Mouse (Mus musculus) A20 (cell line): ENCODE results near the gene Ly6g6f.
A peak's percentile ranks its signal among the peaks of the same experiment; 100 is the strongest.

Source experiments
- DNase-seq: peaks from one replicate; pipeline ENCODE4 v3.0.0-alpha.2; 2011; ENCODE audit warnings: low read depth, low spot score

The Ly6g6f gene

DNA sequence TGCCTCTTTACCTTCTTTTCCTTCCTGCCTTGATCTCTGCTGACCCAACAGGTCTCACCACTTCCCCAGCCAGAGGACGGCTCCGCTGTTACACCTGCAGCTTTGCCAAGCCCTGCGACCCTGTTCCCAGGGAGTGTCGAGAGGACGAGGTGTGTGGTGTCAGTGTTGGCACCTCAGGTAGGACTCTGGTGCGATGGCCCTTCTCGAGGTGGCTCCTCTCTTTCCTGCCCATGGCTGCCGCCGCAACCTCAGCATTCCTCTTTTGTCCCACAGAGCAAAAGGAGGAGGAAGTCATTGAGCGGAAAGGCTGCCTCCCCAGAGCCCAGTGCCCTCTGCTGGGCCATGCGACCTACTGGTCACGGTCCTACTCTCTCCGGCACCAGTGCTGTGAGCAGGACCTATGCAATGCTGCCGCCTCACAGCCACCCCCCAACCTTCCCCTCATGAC is 7.6 kb downstream of the Ly6g6f start, which contains the start of gene Ly6g6d:
Ly6g6d (minus strand) TSS at position 280 of the 448 bp plus-strand sequence.
- DNase-seq, result no peak

DNA sequence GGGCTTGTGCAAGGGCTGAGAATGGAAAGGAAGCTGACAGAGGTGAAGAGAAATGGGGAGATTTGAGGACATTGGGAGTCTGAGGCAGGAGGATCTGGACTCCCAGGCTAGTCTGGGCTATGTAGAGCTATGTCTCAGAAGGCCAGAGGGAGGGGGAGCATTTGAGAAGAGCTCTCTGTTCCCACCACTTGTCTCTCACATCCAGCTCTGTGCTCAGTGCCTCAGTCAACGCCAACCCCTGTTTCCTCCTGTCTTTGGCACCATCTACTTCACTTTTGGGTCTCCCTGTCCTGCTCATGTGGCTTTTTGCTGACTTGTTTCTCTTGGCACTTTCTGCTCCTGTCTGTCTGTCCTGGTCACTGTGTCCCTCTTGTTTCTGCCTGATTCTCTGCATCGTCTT is 8.1 kb downstream of the Ly6g6f start:
- DNase-seq, result no peak

DNA sequence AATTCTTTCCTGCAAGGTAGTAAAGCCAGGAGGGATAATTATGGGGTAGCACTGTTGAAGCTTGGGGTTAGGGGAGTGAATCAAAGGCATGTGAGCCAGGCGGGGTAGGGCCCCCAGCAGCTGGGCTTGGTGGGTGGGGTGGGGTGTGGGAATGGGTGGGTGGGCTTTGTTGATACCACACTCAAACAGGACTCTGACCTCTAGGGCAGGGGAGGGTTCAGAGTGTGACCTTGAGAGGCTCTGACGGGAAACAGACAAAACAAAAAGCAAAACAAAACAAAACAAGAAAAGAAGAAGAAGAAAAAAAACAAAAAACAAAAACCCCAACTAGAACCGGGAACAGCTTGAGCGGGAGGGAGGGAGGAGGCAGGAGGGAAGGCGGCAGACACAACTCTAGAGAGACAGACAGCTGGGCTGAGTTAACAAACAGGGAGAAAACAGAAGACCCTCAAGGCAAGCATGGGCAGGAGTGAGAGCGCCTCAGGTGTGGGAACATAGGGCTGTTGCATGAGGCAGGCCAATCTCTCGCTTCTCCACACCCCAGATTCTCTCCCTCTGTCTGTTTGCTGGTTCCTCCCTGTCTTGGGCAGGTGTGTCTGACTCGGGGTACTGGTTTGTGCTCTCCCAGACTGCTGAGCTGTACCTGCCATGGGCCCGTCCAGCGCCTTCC is 8.8 kb downstream of the Ly6g6f start, which contains the start of gene Ly6g6e:
Ly6g6e (plus strand) TSS at position 396 of the 670 bp plus-strand sequence.
- no peak for DNase-seq

DNA sequence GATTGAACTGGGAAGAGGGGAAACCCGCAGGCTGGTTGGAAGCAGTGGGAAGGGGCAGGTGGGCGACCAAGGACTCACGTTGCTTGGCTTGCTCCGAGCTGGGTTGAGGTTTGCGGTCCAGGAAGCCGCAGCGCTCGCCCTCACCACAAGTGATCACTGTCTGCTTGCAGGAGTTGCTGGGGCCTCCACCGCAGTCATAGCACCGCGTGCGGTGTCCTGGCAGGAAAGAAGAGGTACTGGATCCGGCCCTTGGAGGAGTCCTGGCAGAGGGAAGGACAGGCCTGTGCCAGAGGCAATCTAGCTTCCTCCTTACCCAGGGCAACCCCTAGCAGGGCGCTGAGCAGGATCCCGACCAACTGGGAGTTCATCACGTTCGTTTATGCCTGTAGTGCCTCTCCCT is 11.3 kb downstream of the Ly6g6f start:
- no peak for DNase-seq

DNA sequence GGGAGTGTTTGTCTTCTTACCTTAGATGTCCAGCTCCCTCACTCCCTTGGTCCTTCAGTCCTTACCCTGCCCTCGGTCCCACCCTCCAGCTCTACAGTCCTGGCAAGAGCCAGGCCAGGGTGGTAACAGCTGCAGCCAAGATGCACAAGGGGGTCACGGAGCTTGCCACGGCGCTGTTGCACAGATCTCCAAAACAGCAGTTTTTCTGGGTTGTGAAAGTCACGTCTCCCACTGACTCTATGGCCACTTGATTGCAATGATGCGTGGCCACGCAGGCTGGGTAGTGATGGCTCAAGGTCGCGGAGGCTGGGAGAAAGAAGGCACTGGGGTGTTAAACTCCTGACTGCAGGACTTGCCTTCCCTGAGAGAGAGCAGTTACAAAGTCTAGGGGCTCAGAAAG is 14.0 kb downstream of the Ly6g6f start:
- DNase-seq, result no peak

DNA sequence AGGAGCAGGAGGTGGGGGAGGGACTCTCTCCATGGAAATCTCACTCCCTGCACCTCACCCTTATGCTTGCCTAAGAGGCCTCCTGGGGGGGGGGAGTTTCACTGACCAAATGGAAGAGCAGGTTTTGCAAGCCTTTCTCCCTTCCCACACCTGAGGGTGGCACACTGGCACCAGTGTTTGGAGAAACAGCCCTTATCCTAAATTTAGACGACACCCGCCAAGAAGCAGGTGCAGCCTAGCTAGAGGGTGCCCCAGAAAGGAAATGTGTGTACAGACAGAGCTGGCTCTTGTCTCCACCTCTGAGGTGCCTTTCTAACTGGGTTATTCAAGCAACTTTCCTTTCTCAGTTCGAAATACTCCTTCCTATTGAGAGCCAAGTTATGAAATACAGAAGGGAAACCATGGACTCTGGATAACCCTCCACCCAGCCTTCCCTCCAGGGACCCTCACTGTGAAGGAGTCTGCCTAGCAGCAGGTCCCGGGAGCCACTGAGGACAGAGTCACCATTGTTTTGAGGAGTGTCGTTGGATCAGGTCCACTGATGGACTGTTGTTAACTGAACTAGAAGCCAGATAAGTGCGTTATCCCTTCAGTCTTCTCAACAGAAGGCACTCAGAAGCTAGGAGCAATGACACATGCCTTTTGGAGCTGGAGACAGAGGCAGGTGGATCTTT is 14.7 kb downstream of the Ly6g6f start:
- DNase-seq, result peak; percentile 24

DNA sequence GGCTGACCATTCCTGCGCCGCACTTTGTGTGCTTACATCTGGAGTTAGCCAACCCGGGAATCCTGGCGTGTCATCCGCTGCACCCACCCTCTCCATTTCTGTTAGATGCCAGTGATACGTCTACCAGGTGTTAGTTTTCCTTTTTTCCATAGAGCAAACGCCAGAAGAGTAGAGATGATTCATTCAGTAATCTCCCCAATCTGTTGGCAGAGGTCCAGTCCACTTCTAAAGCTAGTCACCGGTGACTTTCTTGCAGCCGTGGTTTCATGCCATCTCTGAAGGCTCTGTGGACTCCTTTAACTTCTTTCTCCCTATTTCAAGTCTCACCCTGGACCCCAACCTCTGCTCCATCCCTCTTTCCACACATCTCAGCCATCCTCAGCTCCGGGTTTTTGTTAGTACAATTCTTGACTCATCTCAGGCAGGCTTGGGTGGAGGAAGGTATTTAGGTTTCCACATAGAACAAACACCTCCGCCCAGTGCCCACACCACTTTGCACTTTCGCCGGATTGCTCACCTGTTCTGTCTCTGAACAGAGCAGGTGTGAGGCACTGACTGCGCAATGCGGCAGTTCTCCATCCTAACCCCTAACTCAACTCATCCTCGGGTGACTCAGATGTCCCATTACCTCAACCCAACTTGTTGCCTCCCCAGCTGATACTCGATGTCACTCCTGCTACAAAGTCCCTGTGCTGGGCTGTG is 17.0 kb downstream of the Ly6g6f start:
- DNase-seq, result no peak

DNA sequence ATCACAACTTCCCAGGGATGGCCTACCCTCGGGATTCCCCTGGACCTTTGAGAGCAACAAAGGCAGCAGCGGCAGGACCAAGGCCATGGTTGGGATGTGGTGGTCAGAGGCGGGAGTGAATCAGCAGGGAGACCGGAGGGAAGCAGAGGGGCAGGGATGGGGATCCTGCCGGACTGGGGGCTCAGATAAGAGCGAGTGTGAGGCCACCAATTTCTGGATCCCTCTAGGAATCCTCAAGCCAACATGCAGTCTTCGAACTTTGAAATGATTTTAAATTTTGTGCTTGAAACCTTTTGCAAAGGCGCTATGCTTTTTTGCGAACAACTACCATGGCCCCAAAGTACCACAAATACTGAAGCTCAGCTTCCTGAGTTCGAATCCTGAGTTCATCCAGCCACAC is 19.3 kb downstream of the Ly6g6f start, which contains the start of gene Mpig6b:
Mpig6b (minus strand) TSS at position 101 of the 400 bp plus-strand sequence.
- no peak for DNase-seq

DNA sequence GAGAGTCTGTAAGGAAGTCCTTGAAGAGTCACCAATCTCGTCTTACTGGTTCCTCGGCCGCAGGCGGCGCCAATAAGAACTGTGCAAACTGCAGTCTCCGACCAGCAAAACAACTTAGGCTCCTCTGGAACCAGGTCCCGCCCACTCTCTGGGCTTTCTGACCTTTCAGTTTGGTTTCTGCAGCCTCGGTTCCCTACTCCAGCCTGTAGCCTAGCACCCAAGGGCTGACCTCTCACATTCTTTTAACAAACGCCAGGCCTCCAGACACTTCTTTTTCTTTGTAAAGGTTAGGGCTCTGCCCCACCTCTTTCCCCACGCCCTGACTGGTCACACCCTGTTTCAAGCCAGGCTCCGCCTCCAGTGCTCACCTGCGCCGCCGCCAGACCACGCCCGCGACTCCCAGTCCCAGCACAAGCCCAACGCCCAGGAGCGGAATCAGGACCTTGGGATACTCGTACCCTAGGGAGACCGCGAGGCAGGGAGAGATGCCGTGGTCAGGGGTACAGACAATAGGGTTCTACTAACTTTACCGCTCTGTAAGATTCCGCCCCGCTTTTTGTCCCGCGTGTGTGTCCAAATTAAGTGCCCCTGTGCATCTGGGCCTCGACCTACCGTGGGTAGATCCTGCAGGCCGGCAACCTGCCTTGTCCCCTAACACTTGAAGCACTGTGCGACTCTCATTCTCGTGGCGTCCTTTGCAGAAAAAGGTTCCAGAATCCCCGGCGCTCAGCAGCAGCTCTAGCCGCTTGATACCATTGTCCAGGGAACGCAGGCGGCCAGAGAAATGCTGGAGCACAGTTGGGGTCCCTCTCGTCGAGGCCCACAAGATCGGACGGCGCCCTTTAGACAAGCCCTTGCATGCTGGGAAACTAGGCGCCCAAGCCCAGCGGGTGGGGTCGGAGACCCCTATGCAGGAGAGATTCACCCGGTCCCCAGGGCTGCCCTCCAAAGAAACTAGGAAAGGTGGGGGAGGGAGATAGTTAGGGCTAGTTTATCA is 20.2 kb downstream of the Ly6g6f start, which contains the start of gene Ly6g6c:
Ly6g6c (plus strand) TSS at position 438 of the 997 bp plus-strand sequence.
- DNase-seq, result no peak

DNA sequence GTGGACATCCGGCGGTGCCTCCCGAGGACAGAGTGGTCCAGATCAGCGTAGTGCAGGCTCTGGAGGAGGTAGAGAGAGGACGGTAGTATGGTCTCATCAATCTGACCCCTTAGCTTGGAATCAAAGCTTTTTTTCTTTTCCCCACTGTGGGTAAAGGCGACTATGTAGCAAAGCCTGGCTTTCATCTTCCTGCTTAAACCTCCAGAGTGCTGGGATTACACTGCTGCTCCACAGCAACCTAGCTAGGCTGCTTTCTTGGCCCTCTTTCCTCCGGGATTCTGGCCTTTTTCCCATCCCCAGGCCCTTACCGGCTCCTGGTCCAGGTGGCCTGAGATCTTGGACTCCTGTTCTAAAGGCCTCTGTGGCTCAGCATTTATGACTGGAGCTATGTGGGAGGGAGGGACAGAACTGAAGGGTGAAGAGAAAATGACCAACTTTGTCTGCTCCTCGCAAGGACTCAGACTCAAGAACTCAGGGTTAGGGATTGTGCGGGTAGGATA is 21.0 kb downstream of the Ly6g6f start:
- DNase-seq, result no peak

DNA sequence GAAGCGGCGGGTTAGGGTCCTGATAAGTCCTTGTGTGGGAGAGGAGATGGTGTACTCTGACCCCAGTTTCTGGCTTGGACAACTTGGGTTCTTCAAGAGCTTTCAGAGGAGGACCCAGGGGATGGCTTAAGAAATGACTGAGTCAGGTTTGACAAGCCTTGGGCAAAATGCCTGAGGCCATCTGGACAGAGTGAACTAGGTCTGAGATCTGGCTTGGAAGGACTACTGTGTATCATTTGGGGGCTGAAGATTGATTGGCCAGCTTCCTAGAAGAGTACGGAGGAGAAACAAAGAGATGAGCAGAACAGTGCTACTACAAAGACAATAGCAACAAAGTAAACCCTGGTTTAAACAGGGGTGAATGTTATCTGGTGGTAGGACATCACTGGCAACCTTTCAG is 21.9 kb downstream of the Ly6g6f start:
- no peak for DNase-seq

DNA sequence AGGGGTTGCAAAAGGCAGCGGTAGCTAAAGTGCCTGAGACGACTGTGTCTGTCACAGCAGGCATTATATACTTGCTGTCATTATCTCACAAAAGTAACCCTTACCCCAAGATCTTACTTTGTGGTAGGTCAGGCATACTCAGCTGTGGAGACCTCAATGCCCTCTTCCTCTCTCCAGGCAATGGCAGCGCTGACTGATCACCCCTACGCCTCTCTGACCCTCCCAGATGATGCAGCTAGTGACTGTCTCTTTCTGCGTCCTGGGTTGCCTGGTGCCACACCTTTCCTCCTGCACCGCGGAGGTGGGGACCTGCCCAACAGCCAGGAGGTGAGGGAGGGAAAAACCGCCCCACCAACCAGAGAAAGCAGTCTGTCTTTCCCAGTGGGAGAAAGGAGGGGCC is 24.1 kb downstream of the Ly6g6f start:
- DNase-seq, result no peak

DNA sequence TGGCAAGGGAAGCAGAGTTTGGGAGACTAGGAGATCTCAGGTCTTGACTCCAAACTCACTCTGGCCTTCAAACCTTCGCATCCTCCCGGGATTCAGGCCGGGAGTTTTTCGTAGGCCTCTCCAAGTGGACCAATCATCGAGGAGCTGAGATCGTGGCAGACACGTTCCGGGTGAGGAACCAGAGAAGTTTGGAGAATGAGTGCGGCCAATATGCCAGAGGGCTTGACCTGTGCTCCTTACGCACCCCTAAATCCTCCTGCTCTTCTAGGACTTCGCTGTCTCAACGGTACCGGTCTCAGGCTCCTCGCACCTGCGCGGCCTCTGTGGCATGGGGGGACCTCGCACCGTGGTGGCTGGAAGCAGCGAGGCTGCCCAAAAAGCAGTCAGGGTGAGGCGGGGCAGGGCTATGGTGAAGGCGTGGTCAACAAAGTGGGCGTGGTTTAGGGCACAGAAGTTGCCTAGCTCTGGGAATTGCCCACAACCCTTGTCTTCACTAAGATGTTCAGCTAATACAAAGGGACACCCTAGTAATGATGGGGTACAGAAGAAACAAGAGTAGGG is 24.6 kb downstream of the Ly6g6f start:
- no peak for DNase-seq

DNA sequence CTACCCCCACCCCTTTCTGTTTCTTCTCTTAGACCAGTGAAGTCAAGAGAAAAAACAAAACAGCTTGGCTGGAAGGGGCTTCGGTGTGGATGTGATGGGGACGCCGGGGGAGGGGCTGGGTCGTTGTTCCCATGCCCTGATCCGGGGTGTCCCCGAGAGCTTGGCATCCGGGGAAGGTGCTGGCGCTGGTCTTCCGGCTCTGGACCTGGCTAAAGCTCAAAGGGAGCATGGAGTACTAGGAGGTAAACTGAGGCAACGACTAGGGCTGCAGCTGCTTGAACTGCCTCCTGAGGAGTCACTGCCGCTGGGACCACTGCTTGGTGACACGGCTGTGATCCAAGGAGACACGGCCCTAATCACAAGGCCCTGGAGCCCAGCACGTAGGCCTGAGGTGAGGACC is 25.3 kb downstream of the Ly6g6f start:
- DNase-seq, result no peak

DNA sequence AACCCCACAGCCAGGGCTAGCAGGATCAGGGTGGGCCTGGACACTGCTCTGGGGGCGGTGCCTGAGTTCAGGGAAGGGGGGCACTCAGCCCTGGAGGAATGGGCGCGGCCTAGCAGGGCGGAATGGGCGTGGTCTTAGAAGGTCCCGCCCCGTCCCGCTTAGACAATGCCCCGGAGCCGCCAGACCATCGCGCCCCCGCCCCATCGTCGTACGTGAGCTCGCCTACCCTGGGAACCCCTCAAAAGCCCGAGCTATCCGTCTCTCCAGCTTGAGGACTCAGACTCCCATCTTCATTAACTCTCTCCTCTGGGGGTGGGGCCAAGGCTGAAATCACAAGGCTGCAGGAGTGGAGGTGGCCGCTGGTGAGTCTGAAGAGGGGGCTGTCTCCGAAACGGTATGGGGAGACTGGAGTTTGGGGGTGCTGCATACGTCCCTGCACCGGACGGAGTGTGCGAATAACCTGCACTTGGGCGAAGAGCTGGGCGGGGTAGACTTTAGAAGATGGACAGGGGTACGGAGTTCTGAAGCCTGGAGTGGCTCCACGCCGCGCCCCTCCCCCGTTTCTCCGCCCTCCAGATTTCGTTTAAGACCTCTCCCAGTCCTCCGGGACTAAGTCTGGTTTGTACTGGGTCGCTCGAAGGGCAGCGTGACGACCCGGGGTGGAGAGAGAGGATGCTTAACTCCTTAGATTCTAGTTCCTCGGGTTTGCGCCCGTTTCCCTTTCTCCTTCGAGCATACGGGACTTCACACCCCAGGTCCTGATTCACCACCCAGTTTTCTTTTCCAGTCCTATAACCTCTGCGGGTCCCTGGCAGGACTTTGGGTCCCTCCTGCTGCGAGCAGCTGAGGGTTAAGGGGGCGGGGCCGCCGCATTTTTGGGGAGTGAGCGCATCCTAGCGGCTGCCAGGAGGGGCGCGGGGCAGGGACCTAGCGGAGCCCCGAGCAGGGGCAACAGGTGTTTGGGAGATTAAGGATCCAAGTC is 26.2 kb downstream of the Ly6g6f start, which contains the start of gene Ddah2:
Ddah2 (plus strand) TSS at position 125 of the 982 bp plus-strand sequence.
- peak; percentile 90 for DNase-seq

DNA sequence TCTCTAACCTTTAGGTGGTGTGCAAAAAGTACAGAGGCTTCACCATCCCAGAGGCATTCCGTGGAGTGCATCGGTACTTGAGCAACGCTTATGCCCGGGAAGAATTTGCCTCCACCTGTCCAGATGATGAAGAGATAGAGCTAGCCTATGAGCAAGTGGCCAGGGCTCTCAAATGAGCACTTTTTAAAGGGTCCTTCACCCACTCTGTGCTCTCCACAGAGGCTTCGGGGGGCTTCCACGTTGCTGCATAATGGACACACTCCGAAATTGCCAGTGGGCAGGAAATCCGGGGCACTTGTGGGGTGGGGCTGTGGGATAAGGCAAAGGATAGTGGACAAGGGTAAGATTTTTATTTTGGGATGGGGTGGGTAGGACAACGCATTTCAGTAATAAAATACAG is 27.1 kb downstream of the Ly6g6f start:
- DNase-seq, result no peak

DNA sequence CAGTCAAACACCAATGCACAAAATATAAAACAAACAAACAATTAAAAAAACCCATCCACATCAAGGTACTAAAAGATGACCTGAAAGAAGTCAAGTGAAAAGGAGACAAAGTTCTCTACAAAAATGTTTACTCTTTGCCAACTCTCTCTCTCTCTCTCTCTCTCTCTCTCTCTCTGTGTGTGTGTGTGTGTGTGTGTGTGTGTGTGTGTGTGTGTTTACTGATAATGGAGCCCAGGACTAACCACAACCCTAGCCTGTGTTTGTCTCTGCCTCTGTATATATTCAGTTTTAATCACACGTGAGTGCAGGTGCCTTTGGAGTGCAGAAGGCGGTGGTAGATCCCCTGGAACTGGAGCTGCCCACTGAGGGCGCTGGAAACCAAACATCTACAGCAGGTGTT is 28.3 kb downstream of the Ly6g6f start:
- no peak for DNase-seq

DNA sequence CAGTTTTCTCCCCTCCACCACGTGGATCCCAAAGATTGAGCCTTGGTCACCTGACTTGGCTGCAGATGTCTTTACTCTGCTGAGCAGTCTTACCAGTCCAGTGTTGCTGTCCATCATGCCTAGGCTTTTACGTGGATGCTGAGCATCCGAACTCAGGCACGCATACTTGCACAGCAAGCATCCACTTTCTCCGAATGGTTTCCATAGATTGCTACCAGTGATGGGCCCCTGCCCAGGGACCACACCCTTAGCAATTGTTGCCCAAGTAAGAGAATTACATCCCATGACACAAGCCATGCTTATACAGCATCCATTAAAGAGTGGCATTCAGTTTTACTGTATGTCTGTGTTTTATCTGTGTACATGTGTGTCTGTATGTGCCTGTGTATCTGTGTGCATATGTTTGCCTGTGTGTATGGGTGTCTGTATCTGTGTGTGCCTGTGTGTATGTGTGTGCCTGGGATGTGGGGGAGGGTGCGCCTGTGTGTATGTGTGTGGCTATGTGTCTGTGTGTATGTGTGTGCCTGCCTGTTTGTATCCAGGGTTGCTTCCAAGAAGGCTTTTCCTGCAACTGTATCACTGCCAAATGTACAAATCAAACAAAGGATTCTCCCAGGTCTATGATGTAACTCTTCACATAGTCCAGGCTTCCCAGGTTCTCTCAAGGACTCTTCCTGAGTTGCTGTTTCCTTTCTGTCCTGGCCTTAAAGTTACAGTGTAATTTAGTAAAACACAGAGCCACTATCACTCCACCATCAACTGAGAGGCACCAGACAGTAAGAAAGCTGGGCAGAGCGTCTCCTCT is 29.5 kb downstream of the Ly6g6f start:
- no peak for DNase-seq
